Mouse (Mus musculus) MEL (cell line): Measurements from ENCODE around the gene Bbs12. TPM values are rescaled to one million over a fixed set of nuclear protein-coding genes. Genes with fewer than 3 reads are reported as not detected.

Experiments used
- DNase-seq: peaks from one replicate; pipeline ENCODE4 v3.0.0; 2011; ENCODE audit warnings: low read depth, low spot score
- H3K27ac ChIP-seq: 2 replicates; pipeline ENCODE4 v1.5.1; 2012; ENCODE audit warnings: low read depth, mild to moderate bottlenecking, control low read depth, low read length, moderate library complexity; ENCODE audit not compliant: control insufficient read depth
- H3K27me3 ChIP-seq, 2 experiments: fragments of 150-350 bp in 1 of 2; sonication (generic) in 1 of 2; 2 replicates each; pipeline ENCODE4 v1.6.1; 2012; ENCODE audit warnings: low read length in 2 of 2, mild to moderate bottlenecking in 2 of 2, improper control_type of control experiment in 1 of 2, moderate library complexity in 1 of 2; ENCODE audit not compliant: insufficient read depth in 2 of 2, control insufficient read depth in 1 of 2
- H3K36me3 ChIP-seq, 2 experiments: 2 replicates each; pipeline ENCODE4 v1.6.1; 2012 to 2014; ENCODE audit warnings: low read length in 2 of 2, improper control_type of control experiment in 1 of 2, inconsistent platforms in 1 of 2, mild to moderate bottlenecking in 1 of 2; ENCODE audit not compliant: insufficient read depth in 2 of 2, control insufficient read depth in 1 of 2
- H3K4me1 ChIP-seq, 2 experiments: fragments of 150-350 bp in 1 of 2; sonication (generic) in 1 of 2; 2 replicates each; pipeline ENCODE4 v1.6.1; 2012; ENCODE audit warnings: low read length in 2 of 2, improper control_type of control experiment in 1 of 2, mild to moderate bottlenecking in 1 of 2; ENCODE audit not compliant: insufficient read depth in 2 of 2, control insufficient read depth in 1 of 2
- H3K4me3 ChIP-seq, 2 experiments: fragments of 150-350 bp in 1 of 2; sonication (generic) in 1 of 2; 2 replicates each; pipeline ENCODE4 v1.5.1; 2012; ENCODE audit warnings: low read depth in 2 of 2, low read length in 2 of 2, mild to moderate bottlenecking in 2 of 2, moderate library complexity in 2 of 2, control low read depth in 1 of 2, improper control_type of control experiment in 1 of 2; ENCODE audit not compliant: control insufficient read depth in 1 of 2, insufficient read depth in 1 of 2
- H3K79me2 ChIP-seq: 2 replicates; pipeline ENCODE4 v1.6.1; 2012; ENCODE audit warnings: mild to moderate bottlenecking, low read length, moderate library complexity; ENCODE audit not compliant: control insufficient read depth, poor library complexity, insufficient read depth
- H3K9ac ChIP-seq: 2 replicates; pipeline ENCODE4 v1.6.1; 2012; ENCODE audit warnings: low read depth, mild to moderate bottlenecking, control low read depth, low read length, moderate library complexity; ENCODE audit not compliant: control insufficient read depth, poor library complexity, severe bottlenecking
- H3K9me3 ChIP-seq: fragments of 150-350 bp; sonication (generic); replicated peaks from 2 replicates; pipeline ENCODE4 v1.6.1; 2012; ENCODE audit warnings: mild to moderate bottlenecking, low read length, improper control_type of control experiment, moderate library complexity; ENCODE audit not compliant: insufficient read depth
- BHLHE40 ChIP-seq: IDR thresholded peaks from 2 replicates; pipeline ENCODE4 v1.6.1; 2012; ENCODE audit warnings: low read depth, mild to moderate bottlenecking, inconsistent platforms, low read length, improper control_type of control experiment, borderline replicate concordance
- CTCF ChIP-seq, 3 experiments: IDR thresholded peaks in 2 of 3; conservative IDR thresholded peaks in 1 of 3; 2 replicates each; pipeline ENCODE4 v1.5.1; 2011 to 2012; ENCODE audit warnings: low read length in 3 of 3, low read depth in 2 of 3, mild to moderate bottlenecking in 2 of 3, improper control_type of control experiment in 1 of 3, inconsistent platforms in 1 of 3, mixed read lengths in 1 of 3, moderate library complexity in 1 of 3; ENCODE audit not compliant: control insufficient read depth in 1 of 3, insufficient read depth in 1 of 3, poor library complexity in 1 of 3, severe bottlenecking in 1 of 3
- EP300 ChIP-seq, 2 experiments: IDR thresholded peaks; 2 replicates each; pipeline ENCODE4 v1.6.1; 2011; ENCODE audit warnings: improper control_type of control experiment in 2 of 2, low read length in 2 of 2, low read depth in 1 of 2, mild to moderate bottlenecking in 1 of 2
- ETS1 ChIP-seq: IDR thresholded peaks from 2 replicates; pipeline ENCODE4 v1.6.1; 2012; ENCODE audit warnings: low read depth, mild to moderate bottlenecking, inconsistent platforms, low read length, improper control_type of control experiment, moderate library complexity
- GATA1 ChIP-seq: IDR thresholded peaks from 2 replicates; pipeline ENCODE4 v1.6.1; 2011; ENCODE audit warnings: low read depth, low read length, improper control_type of control experiment
- KAT2A ChIP-seq: conservative IDR thresholded peaks from 2 replicates; pipeline ENCODE4 v1.6.1; 2012; ENCODE audit warnings: low read depth, low read length, improper control_type of control experiment, inconsistent platforms
- MAZ ChIP-seq: IDR thresholded peaks from 2 replicates; pipeline ENCODE4 v1.6.1; 2012; ENCODE audit warnings: low read depth, mild to moderate bottlenecking, inconsistent platforms, low read length, improper control_type of control experiment
- MXI1 ChIP-seq: IDR thresholded peaks from 2 replicates; pipeline ENCODE4 v1.6.1; 2011; ENCODE audit warnings: mild to moderate bottlenecking, low read depth, low read length, improper control_type of control experiment
- NRF1 ChIP-seq: IDR thresholded peaks from 2 replicates; pipeline ENCODE4 v1.6.1; 2014; ENCODE audit warnings: low read depth, mild to moderate bottlenecking, inconsistent platforms, low read length, improper control_type of control experiment, moderate library complexity; ENCODE audit not compliant: poor library complexity, insufficient read depth, severe bottlenecking
- POLR2A ChIP-seq, 2 experiments: IDR thresholded peaks; 2 replicates each; pipeline ENCODE4 v1.6.1; 2011 to 2012; ENCODE audit warnings: low read length in 2 of 2, mild to moderate bottlenecking in 2 of 2, control low read depth in 1 of 2, improper control_type of control experiment in 1 of 2, low read depth in 1 of 2, moderate library complexity in 1 of 2; ENCODE audit not compliant: control insufficient read depth in 1 of 2, insufficient read depth in 1 of 2, poor library complexity in 1 of 2
- POLR2AphosphoS5 ChIP-seq: IDR thresholded peaks from 2 replicates; pipeline ENCODE4 v1.6.1; 2012; ENCODE audit warnings: low read depth, borderline replicate concordance, mild to moderate bottlenecking, inconsistent platforms, low read length, moderate library complexity, mixed read lengths
- RAD21 ChIP-seq: IDR thresholded peaks from 2 replicates; pipeline ENCODE4 v1.6.1; 2011; ENCODE audit warnings: mild to moderate bottlenecking, low read depth, low read length, improper control_type of control experiment
- SMC3 ChIP-seq: IDR thresholded peaks from 2 replicates; pipeline ENCODE4 v1.6.1; 2011; ENCODE audit warnings: low read depth, low read length, improper control_type of control experiment
- TBP ChIP-seq: IDR thresholded peaks from 2 replicates; pipeline ENCODE4 v1.8.0; 2011; ENCODE audit warnings: low read depth, low read length, improper control_type of control experiment
- USF1 ChIP-seq: IDR thresholded peaks from 2 replicates; pipeline ENCODE4 v1.6.1; 2014; ENCODE audit warnings: low read depth, mild to moderate bottlenecking, inconsistent platforms, low read length, improper control_type of control experiment, moderate library complexity
- USF2 ChIP-seq, 2 experiments: IDR thresholded peaks; 2 replicates each; pipeline ENCODE4 v1.6.1; 2011 to 2012; ENCODE audit warnings: improper control_type of control experiment in 2 of 2, low read length in 2 of 2, borderline replicate concordance in 1 of 2, inconsistent platforms in 1 of 2, low read depth in 1 of 2, mild to moderate bottlenecking in 1 of 2; ENCODE audit not compliant: insufficient read depth in 1 of 2
- ZMIZ1 ChIP-seq: IDR thresholded peaks from 2 replicates; pipeline ENCODE4 v1.6.1; 2012; ENCODE audit warnings: low read depth, mild to moderate bottlenecking, inconsistent platforms, low read length, improper control_type of control experiment, moderate library complexity
- ZNF384 ChIP-seq: IDR thresholded peaks from 2 replicates; pipeline ENCODE4 v1.6.1; 2012; ENCODE audit warnings: low read depth, mild to moderate bottlenecking, inconsistent platforms, low read length, improper control_type of control experiment
- polyA plus RNA-seq, 2 experiments: library from polyadenylated mRNA; stranded (reverse) in 1 of 2; unstranded in 1 of 2; fragments of >175 nt in 1 of 2; fragments of >200 nt in 1 of 2; gene quantifications; 2 replicates each; pipeline versions ENCODE4 v1.2.1 to v1.2.4; 2012; ENCODE audit warnings: low replicate concordance in 2 of 2, low read depth in 1 of 2; ENCODE audit not compliant: insufficient read length in 2 of 2, insufficient read depth in 1 of 2, missing spikeins in 1 of 2
- total RNA-seq: library from RNA; depleted of rRNA; stranded (reverse); fragments of 300-350 nt; gene quantifications from 2 replicates; pipeline ENCODE4 v1.2.3, GENCODE M21; 2012

The Bbs12 gene
- total and polyA plus RNA-seq, 3 experiments: 5.7 to 7.1 TPM; not detected in 1

DNA sequence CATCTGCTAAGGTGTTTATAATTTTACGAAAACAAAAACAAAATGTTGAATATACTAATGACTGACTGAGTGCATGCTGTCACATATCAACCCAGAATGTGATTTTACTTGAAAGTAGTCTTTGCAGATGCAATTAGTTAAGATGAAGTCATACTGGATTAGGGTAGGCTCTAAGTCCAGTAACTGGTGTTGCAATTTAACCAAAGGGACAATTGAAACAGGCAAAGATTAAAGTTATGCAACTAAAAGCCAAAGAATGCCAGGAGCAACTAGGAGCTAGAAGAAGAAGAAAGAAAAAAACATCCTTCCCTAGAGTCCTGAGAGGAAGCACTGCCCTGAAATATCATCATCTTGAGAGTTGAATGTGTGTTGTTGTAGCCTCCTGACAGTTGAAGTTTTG lies 3.9 kb downstream of the Bbs12 start:
- H3K4me3 ChIP-seq: no peak overlapping the region
- H3K9me3 ChIP-seq: no peaks in the 10 kb centered on the region
- H3K4me1 ChIP-seq: peaks cover 9 to 10% of the 10 kb centered on the region in 2 experiments
- no peak overlapping the region for H3K9ac ChIP-seq
- H3K79me2 ChIP-seq: peaks cover 6% of the 10 kb centered on the region; the same call in 1 of the 2 replicates
- H3K36me3 ChIP-seq: peaks cover 8 to 13% of the 10 kb centered on the region in 2 experiments
- no peak overlapping the region for H3K27ac ChIP-seq
- no peak for DNase-seq
- H3K27me3 ChIP-seq: no peaks in the 10 kb centered on the region
- no peak for TF ChIP-seq MAZ
- no peak for TF ChIP-seq USF1
- no peak for TF ChIP-seq USF2 (IDR thresholded peaks at IDR 0.05; ENCODE audit: borderline replicate concordance in 1 of 2, insufficient read depth in 1 of 2, low read depth in 1 of 2, low read length in 2 of 2)
- no peak for TF ChIP-seq POLR2A (IDR thresholded peaks at IDR 0.05; ENCODE audit: control insufficient read depth in 1 of 2, insufficient read depth in 1 of 2, low read depth in 1 of 2, low read length in 2 of 2, poor library complexity in 1 of 2)
- no peak for TF ChIP-seq KAT2A
- no peak for TF ChIP-seq SMC3
- no peak for TF ChIP-seq POLR2AphosphoS5
- TF ChIP-seq NRF1: no peak
- TF ChIP-seq ZMIZ1: no peak

DNA sequence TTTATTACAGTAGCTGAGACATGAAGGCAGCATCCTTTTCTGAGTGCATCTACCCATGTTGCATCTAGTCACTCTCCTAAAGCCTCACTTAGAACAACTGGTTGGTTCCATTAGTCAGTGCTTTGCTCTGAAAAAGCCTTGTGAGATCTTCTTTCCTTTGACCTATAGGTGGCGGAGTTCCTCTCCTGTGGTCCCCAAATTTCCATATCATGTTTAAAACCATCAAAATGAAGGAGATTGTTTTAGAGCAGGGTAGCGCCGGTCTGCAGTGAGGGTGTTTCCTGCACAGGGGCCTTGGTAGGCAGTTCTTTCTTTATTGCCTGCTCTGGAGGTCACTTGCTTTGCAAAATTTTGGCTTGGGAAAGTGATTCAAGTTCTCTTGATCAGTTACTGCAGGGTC lies 12.0 kb downstream of the Bbs12 start:
- peak; percentile 59 for DNase-seq
- H3K4me1 ChIP-seq: peaks cover 17 to 27% of the 10 kb centered on the region in 2 experiments

DNA sequence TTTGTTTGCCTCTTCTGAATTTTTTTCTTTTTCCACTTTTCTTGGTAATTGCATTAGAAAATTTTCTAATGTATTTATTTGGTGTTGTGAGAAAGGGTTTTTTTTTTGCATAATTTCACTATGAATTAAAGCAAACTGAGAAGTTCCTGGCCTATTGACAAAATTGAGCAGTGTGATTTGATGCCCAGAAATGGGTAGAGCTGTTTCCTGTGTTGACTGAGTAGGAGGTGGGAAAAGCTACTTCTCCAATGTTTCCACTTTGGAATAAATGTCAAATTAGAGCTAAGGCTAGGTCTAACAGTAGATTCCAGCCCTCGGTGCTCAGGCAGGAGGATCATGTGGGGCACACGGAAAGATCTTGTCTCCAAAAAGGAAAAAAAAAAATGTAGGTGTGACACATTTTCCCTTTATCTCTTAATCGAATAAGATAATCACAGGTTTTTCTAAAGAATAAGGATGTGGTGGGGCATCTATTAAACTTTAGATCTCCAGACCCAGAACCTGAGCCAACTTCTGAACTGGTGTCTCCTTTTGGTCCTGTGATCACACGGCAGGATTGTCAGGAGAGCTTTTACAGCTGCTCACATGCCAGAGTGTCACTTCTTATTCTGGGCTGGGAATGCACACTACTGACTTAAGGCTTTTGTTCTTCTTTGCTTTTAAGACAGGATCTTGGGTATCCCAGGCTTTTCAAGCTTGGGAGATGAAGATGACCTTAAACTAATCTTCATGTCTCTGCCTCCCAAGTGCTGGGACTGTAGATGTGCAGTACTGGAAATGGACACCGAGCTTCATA lies 13.2 kb downstream of the Bbs12 start:
- H3K4me3 ChIP-seq: no peak overlapping the region
- no peak overlapping the region; the same call in 1 of the 2 replicates for H3K27ac ChIP-seq
- peak; percentile 42 for DNase-seq
- peaks cover 0 to 35% of the 10 kb centered on the region in 2 experiments; a peak in 2 of 4 replicates for H3K36me3 ChIP-seq
- H3K9me3 ChIP-seq: no peaks in the 10 kb centered on the region
- H3K79me2 ChIP-seq: no peaks in the 10 kb centered on the region
- TF ChIP-seq MAZ: no peak
- peak; percentile 85 for TF ChIP-seq MXI1
- peak; percentile 39; the same call in 1 of the 2 replicates for TF ChIP-seq GATA1
- peak; percentile 41 for TF ChIP-seq ZNF384
- peak; percentile 9 to 10; a peak in 2 of 4 replicates for TF ChIP-seq EP300 (IDR thresholded peaks at IDR 0.05; ENCODE audit: low read depth in 1 of 2, low read length in 2 of 2)
- TF ChIP-seq USF1: 0 out of 2 replicates have a peak, but pooled peaks have one; percentile 18
- TF ChIP-seq BHLHE40: peak; percentile 87; the same call in 1 of the 2 replicates
- no peak for TF ChIP-seq TBP
- TF ChIP-seq, all 39 proteins: peak for 6
- H3K4me1 ChIP-seq: peaks cover 17 to 27% of the 10 kb centered on the region in 2 experiments
- no peaks in the 10 kb centered on the region for H3K27me3 ChIP-seq
- H3K9ac ChIP-seq: peak overlapping the region; percentile 0; the same call in 1 of the 2 replicates

More for the DNA sequence above, 12.0 kb downstream of the Bbs12 start:
- Histone ChIP-seq H3K9ac (no peak overlapping the region), H3K27me3 (no peaks in the 10 kb centered on the region), H3K9me3 (no peaks in the 10 kb centered on the region), H3K79me2 (no peaks in the 10 kb centered on the region), H3K4me3 (no peak overlapping the region), H3K27ac (no peak overlapping the region), H3K36me3 (peaks cover 2 to 32% of the 10 kb centered on the region in 2 experiments; a peak in 3 of 4 replicates)
- TF ChIP-seq RAD21: peak; percentile 47
- TF ChIP-seq CTCF (IDR thresholded peaks at IDR 0.05 in 2 of 3, conservative IDR thresholded peaks at IDR 0.05 in 1 of 3; ENCODE audit: control insufficient read depth in 1 of 3, insufficient read depth in 1 of 3, low read depth in 2 of 3, low read length in 3 of 3, poor library complexity in 1 of 3, severe bottlenecking in 1 of 3): peak in 2 of 3 experiments; percentile 50 to 66; a peak in 4 of 6 replicates
- TF ChIP-seq SMC3: peak; percentile 55
- no peak for TF ChIP-seq ETS1
